ENCODE assay signal across 9 mouse cellular contexts in genomic region chr3:94310911-94311310, GRCm38 (mm10). TPM values are rescaled to one million over a fixed set of nuclear protein-coding genes. Genes with fewer than 3 reads are reported as not detected.
DNase-seq lines count a peak whose midpoint lies in the region; ATAC-seq and TF ChIP-seq lines count a peak whose summit lies in the region.
"Had no signal": no experiment of that assay in that cellular context is flagged by ENCODE, and none has a peak within 500 bp of the region (broad histone marks: within the 10 kb centered on the region; RNA-seq: fewer than 3 reads in every experiment).

No protein-coding gene starts in this region.

- no peak overlapping the region for H3K27ac ChIP-seq in heart, embryonic 10.5 days
- H3K27ac ChIP-seq in forebrain, embryonic 15.5 days (replicated peaks): no peak overlapping the region
- no peak overlapping the region for H3K27ac ChIP-seq in liver, embryonic 14.5 days

- H3K9me3 ChIP-seq in heart, embryonic 10.5 days: no peaks in the 10 kb centered on the region
- no peaks in the 10 kb centered on the region for H3K9me3 ChIP-seq in forebrain, embryonic 15.5 days
- H3K9me3 ChIP-seq in liver, embryonic 14.5 days (ENCODE audit: control insufficient read depth, low read length): no peaks in the 10 kb centered on the region

- no peaks in the 10 kb centered on the region for H3K27me3 ChIP-seq in heart, embryonic 10.5 days (ENCODE audit: insufficient read depth, poor library complexity, severe bottlenecking)
- no peaks in the 10 kb centered on the region for H3K27me3 ChIP-seq in forebrain, embryonic 15.5 days
- H3K27me3 ChIP-seq in liver, embryonic 14.5 days (ENCODE audit: control insufficient read depth, insufficient read depth, low read length): no peaks in the 10 kb centered on the region

- no peaks in the 10 kb centered on the region for H3K4me1 ChIP-seq in heart, embryonic 10.5 days
- H3K4me1 ChIP-seq in forebrain, embryonic 15.5 days: peaks cover 18% of the 10 kb centered on the region; the same call in 1 of the 2 replicates
- peaks cover 3 to 9% of the 10 kb centered on the region in 2 experiments; a peak in 1 of 4 replicates for H3K4me1 ChIP-seq in liver, embryonic 14.5 days (replicated peaks; ENCODE audit: control insufficient read depth in 2 of 2, insufficient read depth in 2 of 2, low read length in 1 of 2)

- TF ChIP-seq EP300 in liver, embryonic 14.5 days (IDR thresholded peaks at IDR 0.05; ENCODE audit: low read depth): no peak

- peak overlapping the region; percentile 60 for H3K9ac ChIP-seq in forebrain, embryonic 15.5 days (replicated peaks)
- H3K9ac ChIP-seq in liver, embryonic 14.5 days (replicated peaks): no peak overlapping the region

- ATAC-seq in forebrain, embryonic 15.5 days (replicated peaks): no peak
- no peak for ATAC-seq in liver, embryonic 14.5 days (ENCODE audit: insufficient read depth)

- H3K36me3 ChIP-seq in heart, embryonic 10.5 days: no peaks in the 10 kb centered on the region
- no peaks in the 10 kb centered on the region for H3K36me3 ChIP-seq in forebrain, embryonic 15.5 days
- no peaks in the 10 kb centered on the region for H3K36me3 ChIP-seq in liver, embryonic 14.5 days (replicated peaks; ENCODE audit: control insufficient read depth, insufficient read depth, low read depth)

- DNase-seq in heart, embryonic 10.5 days (ENCODE audit: low spot score): no peak
- no peak for DNase-seq in heart, adult 8-10 months (ENCODE audit: low spot score)
- peak; percentile 19 for DNase-seq in A20 (ENCODE audit: low read depth, low spot score)
- no peak for DNase-seq in liver, embryonic 14.5 days (ENCODE audit: low read depth in 3 of 3, low spot score in 3 of 3)
- DNase-seq in urinary bladder, postnatal 4 days (ENCODE audit: low spot score in 2 of 2): no peak
- DNase-seq in right cerebral cortex, postnatal 10 days (ENCODE audit: low spot score in 2 of 2): no peak
- no peak for DNase-seq in adrenal gland, postnatal 25 days
- DNase-seq: right cerebral cortex, postnatal 25 days had no signal

- WGBS in heart, embryonic 10.5 days: 79% methylated on average over 6 of the region's 6 CpGs
- WGBS in forebrain, embryonic 15.5 days: 79% methylated on average over 6 of the region's 6 CpGs
- 68% methylated on average over 6 of the region's 6 CpGs for WGBS in liver, embryonic 14.5 days (ENCODE audit: insufficient replicate concordance)

- H3K4me2 ChIP-seq in forebrain, embryonic 15.5 days (replicated peaks): peak overlapping the region; percentile 63
- H3K4me2 ChIP-seq in liver, embryonic 14.5 days (ENCODE audit: low read depth): peak overlapping the region; percentile 77

- no peak for TF ChIP-seq CTCF in liver, embryonic 14.5 days (IDR thresholded peaks at IDR 0.05; ENCODE audit: low read depth)

- H3K4me3 ChIP-seq in heart, embryonic 10.5 days: peak overlapping the region; percentile 75
- H3K4me3 ChIP-seq in forebrain, embryonic 15.5 days: peak overlapping the region; percentile 58
- peak overlapping the region; percentile 67 to 88; a peak in 2 of 4 replicates for H3K4me3 ChIP-seq in liver, embryonic 14.5 days (ENCODE audit: insufficient read depth in 1 of 2, low read depth in 2 of 2, low read length in 2 of 2)

RNA-seq across cellular contexts. Expression of gene Them4, which starts 1.0 kb away (rescaled TPM):
- 9.8 and 10.9 TPM in 2 replicates for polyA plus RNA-seq in heart, embryonic 10.5 days (2016; fragmentation: Nextera tagmentation; extraction: Ambion mirVana)
- total RNA-seq in heart, adult 8-10 months (2022): 10 to 100 TPM; 13.2 to 15.4 (median 14.2) TPM
- polyA plus RNA-seq in forebrain, embryonic 15.5 days (2015; fragmentation: Nextera tagmentation; extraction: Ambion mirVana): 32.1 and 34.1 TPM in 2 replicates
- polyA plus RNA-seq in liver, embryonic 14.5 days (2012; rRNA removed): 0.76 and 1.2 TPM in 2 replicates
- 2.7 and 2.8 TPM in 2 replicates for polyA plus RNA-seq in liver, embryonic 14.5 days (2014; fragmentation: Nextera tagmentation; extraction: Ambion mirVana)
- 10.4 and 12.4 TPM in 2 replicates for total RNA-seq in adrenal gland, postnatal 25 days (2021)

RNA-seq across cellular contexts. Expression of gene Them5, which starts 31.0 kb away (rescaled TPM):
- not detected in 2 replicates for polyA plus RNA-seq in heart, embryonic 10.5 days (2016; fragmentation: Nextera tagmentation; extraction: Ambion mirVana)
- total RNA-seq in heart, adult 8-10 months (2022): not detected
- polyA plus RNA-seq in forebrain, embryonic 15.5 days (2015; fragmentation: Nextera tagmentation; extraction: Ambion mirVana): 0.78 and 1.1 TPM in 2 replicates
- not detected in 2 replicates for polyA plus RNA-seq in liver, embryonic 14.5 days (2012; rRNA removed)
- not detected in 2 replicates for polyA plus RNA-seq in liver, embryonic 14.5 days (2014; fragmentation: Nextera tagmentation; extraction: Ambion mirVana)
- total RNA-seq in adrenal gland, postnatal 25 days (2021): not detected in 2 replicates

RNA-seq across cellular contexts. Expression of gene Gm4778, which starts 47.1 kb away (rescaled TPM):
- polyA plus RNA-seq in heart, embryonic 10.5 days (2016; fragmentation: Nextera tagmentation; extraction: Ambion mirVana): not detected in 2 replicates
- not detected for total RNA-seq in heart, adult 8-10 months (2022)
- not detected in 2 replicates for polyA plus RNA-seq in forebrain, embryonic 15.5 days (2015; fragmentation: Nextera tagmentation; extraction: Ambion mirVana)
- polyA plus RNA-seq in liver, embryonic 14.5 days (2012; rRNA removed): not detected in 2 replicates
- not detected in 2 replicates for polyA plus RNA-seq in liver, embryonic 14.5 days (2014; fragmentation: Nextera tagmentation; extraction: Ambion mirVana)
- total RNA-seq in adrenal gland, postnatal 25 days (2021): not detected in 2 replicates

RNA-seq across cellular contexts. Expression of gene C2cd4d, which starts 51.3 kb away (rescaled TPM):
- 0.15 and 0.29 TPM in 2 replicates for polyA plus RNA-seq in heart, embryonic 10.5 days (2016; fragmentation: Nextera tagmentation; extraction: Ambion mirVana)
- under 1 TPM in 2 of 4 experiments, not detected in 2; 0.31 to 0.46 TPM for total RNA-seq in heart, adult 8-10 months (2022)
- polyA plus RNA-seq in forebrain, embryonic 15.5 days (2015; fragmentation: Nextera tagmentation; extraction: Ambion mirVana): 1.3 and 1.7 TPM in 2 replicates
- 0.04 and 0.05 TPM in 2 replicates for polyA plus RNA-seq in liver, embryonic 14.5 days (2012; rRNA removed)
- polyA plus RNA-seq in liver, embryonic 14.5 days (2014; fragmentation: Nextera tagmentation; extraction: Ambion mirVana): 0.14 and 0.23 TPM in 2 replicates
- 0.49 TPM in 1 of 2 replicates, not detected in the other for total RNA-seq in adrenal gland, postnatal 25 days (2021)
